Mouse (Mus musculus) embryonic stem cell, embryonic (primary cell): ENCODE data around the gene Olfr204.
"Not testable (repeated sequence)": the region's sequence is repeated elsewhere in the genome, so short reads cannot be mapped to it uniquely, and the experiment has no call there.

Experiments used
- CTCF ChIA-PET, 4 experiments: fragments of 300-600 bp in 2 of 4; fragments of 350-600 bp in 2 of 4; sonication (Branson Sonifier 250); formaldehyde crosslinking; loops; one replicate each; lab custom pipeline; 2022; ENCODE audit warnings: inconsistent platforms in 2 of 4; lab: Charles Lee
- POLR2A ChIA-PET, 4 experiments: fragments of 300-600 bp in 2 of 4; fragments of 350-600 bp in 2 of 4; sonication (Branson Sonifier 250); formaldehyde crosslinking; loops; one replicate each; lab custom pipeline; 2022; ENCODE audit warnings: antibody characterized with exemption in 4 of 4, inconsistent platforms in 1 of 4; lab: Charles Lee

The Olfr204 gene

GRCm38 (mm10) chr16:59318148-59318547, at the start of gene Olfr204:
Gene Olfr204 (minus strand): TSS chr16:59318248.
- ChIA-PET CTCF (no interaction called here), POLR2A (no interaction called here)

GRCm38 (mm10) chr16:59363893-59364292, 45.8 kb upstream of the Olfr204 start, which contains the start of gene Olfr209:
Gene Olfr209 (minus strand): TSS chr16:59363993.
- POLR2A ChIA-PET: no interaction called here
- CTCF ChIA-PET: no interaction called here

- CTCF ChIA-PET: no interaction called here
- POLR2A ChIA-PET: no interaction called here
Measured at GRCm38 (mm10) chr16:59349146-59349545, 31.1 kb upstream of the Olfr204 start, which contains the start of gene Olfr206. Gene Olfr206 (minus strand): TSS chr16:59349246.

GRCm38 (mm10) chr16:59331038-59331437, 13.0 kb upstream of the Olfr204 start, which contains the start of gene Olfr205:
Gene Olfr205 (minus strand): TSS chr16:59331138.
- ChIA-PET POLR2A (no interaction called here), CTCF (no interaction called here)

- CTCF ChIA-PET, POLR2A ChIA-PET: not testable (repeated sequence)
Measured at GRCm38 (mm10) chr16:59323262-59323661, 5.2 kb upstream of the Olfr204 start.

GRCm38 (mm10) chr16:59298581-59298980, 19.5 kb downstream of the Olfr204 start, which contains the start of gene Olfr203:
Gene Olfr203 (plus strand): TSS chr16:59298881.
- POLR2A ChIA-PET: no interaction called here
- CTCF ChIA-PET: no interaction called here

- POLR2A ChIA-PET, CTCF ChIA-PET: not testable (repeated sequence)
Measured at GRCm38 (mm10) chr16:59287576-59287975, 30.5 kb downstream of the Olfr204 start.

- CTCF ChIA-PET: no interaction called here
- POLR2A ChIA-PET: no interaction called here
Measured at GRCm38 (mm10) chr16:59286693-59287092, 31.4 kb downstream of the Olfr204 start, which contains the start of gene Olfr202. Gene Olfr202 (minus strand): TSS chr16:59286793.

GRCm38 (mm10) chr16:59283476-59283875, 34.6 kb downstream of the Olfr204 start:
- POLR2A ChIA-PET: no interaction called here
- CTCF ChIA-PET: no interaction called here

- ChIA-PET CTCF (no interaction called here), POLR2A (no interaction called here)
Measured at GRCm38 (mm10) chr16:59280542-59280941, 37.5 kb downstream of the Olfr204 start.

- CTCF ChIA-PET, POLR2A ChIA-PET: not testable (repeated sequence)
Measured at GRCm38 (mm10) chr16:59272532-59272931, 45.5 kb downstream of the Olfr204 start, which contains the start of gene Olfr201. Gene Olfr201 (minus strand): TSS chr16:59272632.

- POLR2A ChIA-PET, CTCF ChIA-PET: not testable (repeated sequence)
Measured at GRCm38 (mm10) chr16:59269097-59269496, 49.0 kb downstream of the Olfr204 start.
